Mouse (Mus musculus): Measurements from ENCODE around the gene Ctcf.

Gene Ctcf

DNA sequence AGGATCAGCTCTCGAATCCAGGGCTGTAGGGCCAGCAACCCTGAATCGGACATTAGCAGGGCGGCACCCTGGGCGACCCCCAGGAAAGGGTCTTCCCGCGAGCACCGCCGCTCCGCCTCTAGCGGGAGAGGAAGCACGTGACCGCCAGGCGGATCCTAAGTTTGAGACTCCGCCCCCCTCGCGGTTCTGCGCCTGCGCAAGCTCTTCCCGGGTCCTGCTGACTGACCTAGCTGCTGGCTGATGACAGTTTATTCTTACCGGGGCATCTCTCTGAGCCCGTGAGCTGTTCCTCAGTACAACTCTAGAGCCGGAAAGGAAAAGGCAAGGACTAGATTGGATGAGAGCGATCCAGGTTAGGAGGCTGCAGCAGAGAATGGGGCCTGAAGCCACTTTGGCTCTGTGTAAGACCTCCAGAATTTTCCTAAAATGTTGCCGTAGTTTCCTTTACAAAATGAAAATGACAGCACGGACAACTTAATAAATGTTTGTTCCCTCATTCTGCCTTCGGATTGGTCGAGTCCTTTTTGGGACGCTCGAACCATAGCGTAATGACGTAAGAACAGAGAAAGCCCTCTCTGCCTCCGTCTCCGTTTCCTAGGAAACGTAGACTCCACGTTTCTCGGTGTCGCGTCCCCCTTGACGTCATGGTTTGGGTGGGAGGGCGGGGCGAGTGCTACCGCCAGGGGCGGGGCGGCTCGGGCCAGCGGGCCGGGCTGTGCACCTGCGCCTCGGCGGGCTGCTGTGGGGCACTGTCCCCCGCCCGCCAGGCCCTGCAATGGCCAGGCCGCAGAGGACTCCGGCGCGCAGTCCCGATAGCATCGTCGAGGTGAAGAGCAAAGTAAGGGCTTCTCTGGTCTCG, 64.8 kb downstream of the Ctcf start, which contains the start of the genes Acd and Pard6a:
Gene Acd, minus strand, starts transcription at position 137 of the 859 bp plus-strand sequence.
Gene Pard6a, plus strand, starts transcription at position 183 of the 859 bp plus-strand sequence.
- peak; percentile 91 for DNase-seq (ENCODE audit: low spot score in 2 of 2)

DNA sequence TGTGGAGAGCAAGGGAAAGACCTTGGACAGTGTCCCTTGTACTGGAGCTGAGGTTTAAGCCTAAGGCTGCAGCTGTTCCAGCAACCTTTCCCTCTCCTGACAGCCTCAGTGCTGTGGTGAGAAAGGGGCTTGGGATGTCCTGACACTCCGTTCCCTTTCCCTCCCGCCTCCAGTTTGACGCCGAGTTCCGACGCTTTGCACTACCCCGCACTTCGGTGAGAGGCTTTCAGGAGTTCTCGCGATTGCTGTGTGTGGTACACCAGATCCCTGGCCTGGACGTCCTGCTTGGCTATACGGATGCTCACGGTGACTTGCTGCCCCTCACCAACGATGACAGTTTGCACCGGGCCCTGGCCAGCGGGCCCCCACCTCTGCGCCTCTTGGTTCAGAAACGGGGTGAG, 65.6 kb downstream of the Ctcf start:
- DNase-seq (ENCODE audit: low spot score in 2 of 2): no peak

DNA sequence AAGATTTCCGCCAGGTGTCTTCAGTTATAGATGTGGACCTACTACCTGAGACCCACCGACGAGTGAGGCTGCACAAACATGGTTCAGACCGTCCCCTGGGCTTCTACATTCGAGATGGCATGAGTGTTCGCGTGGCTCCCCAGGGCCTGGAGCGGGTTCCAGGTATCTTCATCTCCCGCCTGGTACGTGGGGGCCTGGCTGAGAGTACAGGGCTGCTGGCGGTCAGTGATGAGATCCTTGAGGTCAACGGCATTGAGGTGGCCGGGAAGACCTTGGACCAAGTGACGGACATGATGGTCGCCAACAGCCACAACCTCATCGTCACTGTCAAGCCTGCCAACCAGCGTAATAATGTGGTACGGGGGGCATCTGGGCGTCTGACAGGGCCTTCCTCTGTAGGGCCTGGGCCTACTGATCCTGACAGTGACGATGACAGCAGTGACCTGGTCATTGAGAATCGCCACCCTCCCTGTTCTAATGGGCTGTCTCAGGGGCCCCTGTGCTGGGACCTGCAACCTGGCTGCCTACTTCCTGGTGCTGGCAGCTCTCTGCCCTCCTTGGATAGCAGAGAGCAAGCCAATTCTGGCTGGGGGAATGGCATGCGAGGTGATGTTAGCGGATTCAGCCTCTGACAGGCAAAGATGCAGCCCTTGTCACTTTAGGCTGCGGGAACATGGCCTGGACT, 66.5 kb downstream of the Ctcf start:
- DNase-seq (ENCODE audit: low spot score in 2 of 2): no peak

DNA sequence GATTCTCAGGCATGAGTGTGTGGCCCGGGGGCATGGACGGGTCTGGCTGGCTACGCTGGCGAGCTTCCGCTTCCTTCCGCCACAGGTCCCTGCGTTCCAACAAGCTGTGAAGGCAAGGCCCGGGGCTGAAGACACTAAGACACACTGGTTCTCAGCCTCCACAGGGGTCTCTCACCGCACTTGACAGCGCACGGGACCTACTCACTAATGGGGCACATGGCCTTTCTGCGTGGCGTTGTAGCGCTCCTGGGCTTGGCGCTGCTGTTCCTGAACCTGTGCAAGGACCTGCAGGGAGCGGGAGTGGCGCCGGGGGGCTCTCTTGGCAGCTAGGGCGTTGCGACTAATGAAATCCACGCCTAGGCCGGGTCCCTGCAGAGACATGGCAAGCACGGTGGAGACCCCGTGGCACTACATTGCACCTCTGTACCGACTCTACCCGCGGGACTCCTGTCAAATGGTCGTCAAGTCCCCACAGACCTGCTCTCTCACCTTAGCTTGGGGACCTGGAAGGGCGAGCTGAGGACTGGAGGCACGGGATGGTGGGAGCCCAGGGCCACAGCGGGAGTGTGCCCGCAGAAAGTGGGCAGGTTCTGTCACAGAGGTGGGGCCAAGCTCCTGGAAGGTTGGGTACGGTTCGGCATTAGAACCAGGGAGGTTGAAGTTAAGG, 67.9 kb downstream of the Ctcf start:
- no peak for DNase-seq (ENCODE audit: low spot score in 2 of 2)

DNA sequence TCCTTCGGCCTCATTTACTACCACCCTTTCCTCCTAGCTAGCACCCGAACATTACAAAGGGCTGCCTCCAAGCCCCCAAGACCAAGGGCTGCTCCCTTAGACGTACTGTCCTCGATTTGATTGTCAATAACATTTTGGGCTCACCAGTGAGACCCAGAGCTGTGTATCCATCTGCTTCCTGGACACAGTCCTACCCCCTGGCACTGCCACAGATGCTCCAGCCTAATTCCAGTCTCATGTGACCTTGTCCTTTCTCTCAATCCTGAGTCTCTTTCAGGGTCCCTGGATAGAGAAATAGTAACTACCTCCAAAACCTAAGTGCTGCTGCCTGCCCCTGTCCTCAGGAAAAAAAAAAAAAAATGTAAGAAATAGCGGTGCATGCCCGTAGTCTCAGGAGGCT, 68.6 kb downstream of the Ctcf start:
- DNase-seq (ENCODE audit: low spot score in 2 of 2): no peak

DNA sequence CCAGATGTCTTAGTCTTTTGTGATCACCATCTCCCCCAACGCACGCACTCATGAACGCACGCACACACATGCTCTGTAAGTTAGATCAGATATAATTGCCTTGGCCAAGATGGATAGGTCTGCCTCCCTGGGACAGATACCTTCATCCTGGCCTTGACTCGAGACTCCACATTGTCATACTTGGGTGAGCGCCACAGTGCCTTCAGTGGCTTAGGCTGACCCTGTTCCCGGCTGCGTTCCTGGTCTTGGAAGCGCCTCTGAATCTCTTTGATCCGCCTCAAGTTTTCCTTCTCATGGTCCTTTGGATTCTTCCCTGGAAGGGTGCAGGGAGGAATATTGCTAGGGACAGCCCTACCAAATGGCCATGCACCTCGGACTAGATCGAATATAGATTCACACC, 70.1 kb downstream of the Ctcf start:
- no peak for DNase-seq (ENCODE audit: low spot score in 2 of 2)

DNA sequence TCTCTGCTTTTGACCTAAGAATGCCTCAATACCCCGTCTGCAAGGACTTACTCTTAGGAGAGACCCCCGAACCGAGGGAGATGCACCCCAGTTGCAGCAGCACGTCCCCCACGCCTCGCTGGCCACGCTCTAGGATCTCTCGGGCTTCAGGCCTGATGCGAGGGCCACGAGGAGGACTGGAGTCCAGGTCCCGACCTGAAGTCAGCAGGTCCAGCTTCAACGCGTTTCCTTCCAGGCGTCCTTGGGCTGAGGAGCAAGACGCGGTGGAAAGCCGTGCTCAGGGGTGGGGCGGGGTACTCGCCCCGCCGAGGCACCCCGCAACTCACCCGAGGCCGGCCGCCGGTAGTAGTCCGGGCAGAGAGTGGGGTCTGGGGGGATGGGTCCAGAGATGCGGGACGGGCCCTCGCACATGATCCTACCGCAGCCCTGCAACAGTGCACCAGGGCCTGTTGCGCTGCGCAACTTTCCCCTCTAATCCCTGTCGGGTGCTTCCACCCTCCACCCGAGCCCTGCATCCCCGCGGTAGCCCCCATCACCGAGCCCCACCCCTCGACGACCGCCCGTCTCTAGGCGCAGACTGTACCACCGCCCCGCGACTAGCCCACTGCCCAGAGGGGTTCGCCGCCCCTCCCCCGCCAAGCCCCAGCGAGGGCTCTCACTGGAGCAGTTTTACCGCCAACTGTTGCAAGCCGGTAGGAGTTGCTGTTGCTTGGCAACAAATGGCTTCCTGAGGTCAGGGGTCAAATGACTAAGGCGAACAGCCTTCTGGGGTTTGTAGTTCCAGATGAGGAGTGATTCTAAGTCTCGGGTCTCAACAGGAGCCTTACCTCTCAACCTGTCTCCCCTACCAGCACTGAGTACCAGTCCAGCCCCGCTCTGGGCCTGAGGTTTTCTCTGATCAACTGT, 71.4 kb downstream of the Ctcf start, which contains the start of the genes 4933405L10Rik and Enkd1:
Gene 4933405L10Rik, plus strand, starts transcription at position 158 of the 906 bp plus-strand sequence.
Gene Enkd1, minus strand, starts transcription at position 713 of the 906 bp plus-strand sequence.
- DNase-seq (ENCODE audit: low spot score in 2 of 2): peak; percentile 54 to 64

DNA sequence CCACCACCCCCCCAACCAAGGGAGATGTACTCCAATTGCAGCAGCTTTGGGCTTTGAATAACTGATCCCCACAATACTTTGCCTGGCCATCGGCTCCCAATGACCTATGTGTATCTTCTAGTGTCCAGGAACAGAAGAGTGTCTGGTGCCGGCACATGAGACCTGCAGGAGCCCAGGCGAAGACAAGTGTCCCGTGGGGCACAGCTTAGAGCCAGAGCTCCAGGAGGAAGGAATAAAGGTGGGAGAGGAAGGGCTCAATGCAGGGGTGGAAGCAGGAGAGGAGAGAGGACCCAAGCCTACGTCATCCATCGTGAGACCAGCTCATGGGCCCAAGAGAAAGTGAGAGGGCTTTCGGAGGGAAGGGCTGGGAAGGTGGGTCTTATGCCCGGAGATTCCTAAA, 72.3 kb downstream of the Ctcf start:
- no peak for DNase-seq (ENCODE audit: low spot score in 2 of 2)

DNA sequence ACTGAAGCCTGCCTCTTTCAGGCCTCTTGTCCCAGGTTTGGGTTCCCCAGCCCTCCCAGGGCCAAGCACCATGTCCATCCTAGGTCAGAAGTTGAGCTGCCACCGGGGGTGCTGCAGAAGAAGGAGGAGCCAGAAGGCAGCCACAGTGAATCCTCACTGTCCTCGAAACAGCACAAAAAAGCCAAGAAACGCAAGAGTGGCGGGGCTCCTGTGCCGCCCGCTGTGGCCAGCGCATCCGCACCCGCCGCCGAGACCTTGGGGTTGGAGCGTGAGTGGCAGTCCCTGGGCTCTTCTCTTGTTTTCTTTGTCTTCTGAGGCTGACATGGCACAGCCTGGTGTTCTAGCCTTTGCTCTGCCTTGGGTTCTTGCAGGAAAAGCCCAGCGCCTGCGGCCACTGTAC, 72.9 kb downstream of the Ctcf start:
- DNase-seq (ENCODE audit: low spot score in 2 of 2): no peak

DNA sequence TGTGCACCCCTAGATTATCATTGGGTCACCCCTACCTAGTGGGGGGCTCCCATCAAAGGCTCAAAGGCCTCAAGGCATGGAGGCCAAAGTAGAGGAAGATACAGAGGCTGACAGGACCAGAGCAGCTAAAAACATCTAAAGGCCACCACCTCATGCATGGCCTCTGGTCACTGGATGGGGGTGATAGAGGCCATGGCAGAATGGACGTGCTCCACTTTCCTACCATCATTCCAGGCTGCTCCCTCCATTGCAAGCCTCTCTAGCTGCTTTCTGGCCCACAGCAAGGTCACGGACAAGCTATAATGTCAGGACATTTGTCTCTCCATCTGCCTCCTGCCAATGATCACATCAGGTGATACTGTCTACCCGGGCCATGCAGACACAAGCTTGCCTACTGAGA, 75.9 kb downstream of the Ctcf start:
- DNase-seq (ENCODE audit: low spot score in 2 of 2): no peak

DNA sequence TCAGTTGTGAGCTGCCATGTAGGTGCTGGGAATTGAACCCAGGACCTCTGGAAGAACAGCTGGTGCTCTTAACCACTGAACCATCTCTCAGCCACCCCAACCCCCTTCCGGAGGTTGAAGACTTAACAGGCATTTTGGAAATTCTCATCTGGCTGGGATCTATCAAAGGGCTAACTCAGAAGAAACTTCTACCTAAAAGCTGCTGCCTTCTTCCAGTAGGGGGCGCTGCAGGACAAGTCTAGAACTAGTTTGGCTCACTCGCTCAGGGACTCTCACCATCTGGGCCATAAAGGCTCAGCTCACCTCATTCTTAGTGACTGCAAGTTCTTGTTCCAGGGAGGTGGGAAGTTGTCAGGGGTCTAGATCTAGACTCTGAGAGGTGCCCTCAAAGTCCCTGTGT, 77.8 kb downstream of the Ctcf start:
- peak; percentile 72 to 76 for DNase-seq (ENCODE audit: low spot score in 2 of 2)

DNA sequence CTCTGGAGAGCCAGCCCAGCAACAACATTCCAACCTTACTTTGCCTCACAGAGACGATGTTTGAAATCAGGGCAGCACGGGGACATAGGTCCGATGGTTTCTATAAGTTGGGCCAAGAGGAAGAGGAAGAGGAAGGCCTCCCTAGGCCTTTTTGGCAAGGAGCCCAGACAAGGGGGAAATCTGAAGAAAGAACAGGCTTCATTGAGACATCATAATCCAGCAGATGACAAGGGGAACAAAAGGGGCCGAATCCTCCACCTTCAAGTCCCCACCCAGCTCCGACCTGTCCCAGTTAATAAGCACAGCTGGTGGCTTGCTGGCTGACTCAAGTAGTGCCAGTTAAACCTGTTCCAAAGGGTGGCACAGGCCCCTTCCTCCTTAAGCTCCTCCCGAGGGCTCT, 78.7 kb downstream of the Ctcf start:
- DNase-seq (ENCODE audit: low spot score in 2 of 2): no peak

DNA sequence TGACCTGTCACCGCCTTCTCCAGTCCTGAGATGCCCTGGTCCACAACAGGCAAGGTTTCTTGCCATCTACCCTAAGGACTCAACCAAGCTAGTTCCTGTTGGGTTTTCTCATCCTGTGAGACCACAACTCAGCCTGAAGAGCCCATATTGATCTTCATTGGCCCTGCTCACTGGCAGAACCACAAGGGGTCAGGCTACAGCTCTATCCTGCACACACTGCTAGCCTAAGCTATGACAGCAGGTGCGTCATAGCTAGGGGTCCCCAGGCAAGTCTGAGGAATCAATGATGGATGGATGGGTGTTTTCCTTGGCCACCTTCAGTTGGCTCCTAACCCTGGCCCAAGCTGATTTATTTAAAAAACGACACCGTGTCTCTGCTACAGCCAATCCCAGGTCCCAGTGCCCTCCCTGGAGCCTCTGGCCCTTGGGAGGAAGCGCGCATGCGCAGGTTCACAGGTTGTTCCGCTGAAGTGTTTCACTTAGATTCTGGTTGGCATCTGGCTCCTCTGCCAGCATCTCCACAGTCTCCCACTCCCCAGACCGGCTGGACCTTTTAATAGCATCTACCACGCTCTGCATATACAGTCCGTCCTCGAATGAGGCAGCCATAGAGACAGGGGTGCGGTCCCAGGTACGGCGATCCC, 80.1 kb downstream of the Ctcf start:
- no peak for DNase-seq (ENCODE audit: low spot score in 2 of 2)

DNA sequence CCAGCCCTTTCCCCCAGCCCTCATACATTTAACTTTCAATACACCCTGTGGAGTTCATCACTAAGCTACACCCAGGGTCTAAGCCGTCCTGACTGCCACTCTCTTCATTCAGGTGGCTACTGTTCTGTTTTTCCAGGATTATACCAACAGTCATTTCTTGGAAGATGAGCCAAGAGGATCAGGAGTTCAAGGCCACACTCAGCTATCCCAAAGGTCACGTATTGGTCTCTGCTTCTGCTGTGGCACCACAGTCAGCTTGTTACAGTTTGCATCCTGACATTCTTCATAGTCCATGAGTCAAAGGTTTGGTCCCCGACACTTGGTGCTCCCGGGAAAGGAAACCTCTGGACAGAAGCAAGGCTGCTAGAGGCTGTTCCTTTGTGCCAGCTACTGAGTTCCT, 83.3 kb downstream of the Ctcf start:
- DNase-seq (ENCODE audit: low spot score in 2 of 2): no peak

DNA sequence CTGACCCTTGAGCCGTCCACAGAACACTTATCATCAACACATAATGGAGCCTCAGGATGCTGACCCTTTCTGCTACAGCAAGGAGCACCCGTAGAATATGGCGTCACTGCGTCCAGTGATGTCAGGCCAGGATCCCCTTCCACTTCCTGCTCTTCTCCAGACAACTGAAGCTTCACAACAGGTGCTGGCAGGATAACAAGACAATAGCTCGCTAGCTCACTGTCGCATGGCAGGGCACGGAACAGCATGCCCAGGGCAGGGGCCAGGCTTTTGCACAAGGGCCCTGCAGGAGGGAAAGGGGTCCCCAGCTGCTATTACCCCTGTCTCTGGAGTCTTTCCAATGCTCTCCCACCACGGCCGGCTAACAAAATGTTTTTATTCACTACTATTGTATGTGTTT, 86.5 kb downstream of the Ctcf start:
- no peak for DNase-seq (ENCODE audit: low spot score in 2 of 2)

DNA sequence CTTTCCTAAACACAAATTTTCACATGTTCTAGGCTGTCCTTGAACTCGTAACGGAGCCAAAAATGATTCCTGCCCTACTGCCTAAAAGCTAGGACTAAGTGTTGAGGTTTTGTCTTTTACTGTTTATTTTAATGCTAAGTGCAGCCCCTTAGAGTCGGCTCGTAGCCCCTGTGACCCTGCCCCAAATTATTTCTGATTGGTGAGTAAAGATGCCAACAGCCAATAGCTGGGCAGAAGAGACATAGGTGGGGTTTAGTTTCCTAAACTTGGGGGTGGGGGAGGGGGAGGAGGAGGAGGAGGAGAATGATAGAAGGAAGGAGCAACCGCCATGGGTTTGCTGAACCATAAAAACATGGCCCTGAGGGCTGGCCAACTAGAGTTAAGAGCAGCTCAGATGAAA, 89.4 kb downstream of the Ctcf start:
- no peak for DNase-seq (ENCODE audit: low spot score in 2 of 2)

DNA sequence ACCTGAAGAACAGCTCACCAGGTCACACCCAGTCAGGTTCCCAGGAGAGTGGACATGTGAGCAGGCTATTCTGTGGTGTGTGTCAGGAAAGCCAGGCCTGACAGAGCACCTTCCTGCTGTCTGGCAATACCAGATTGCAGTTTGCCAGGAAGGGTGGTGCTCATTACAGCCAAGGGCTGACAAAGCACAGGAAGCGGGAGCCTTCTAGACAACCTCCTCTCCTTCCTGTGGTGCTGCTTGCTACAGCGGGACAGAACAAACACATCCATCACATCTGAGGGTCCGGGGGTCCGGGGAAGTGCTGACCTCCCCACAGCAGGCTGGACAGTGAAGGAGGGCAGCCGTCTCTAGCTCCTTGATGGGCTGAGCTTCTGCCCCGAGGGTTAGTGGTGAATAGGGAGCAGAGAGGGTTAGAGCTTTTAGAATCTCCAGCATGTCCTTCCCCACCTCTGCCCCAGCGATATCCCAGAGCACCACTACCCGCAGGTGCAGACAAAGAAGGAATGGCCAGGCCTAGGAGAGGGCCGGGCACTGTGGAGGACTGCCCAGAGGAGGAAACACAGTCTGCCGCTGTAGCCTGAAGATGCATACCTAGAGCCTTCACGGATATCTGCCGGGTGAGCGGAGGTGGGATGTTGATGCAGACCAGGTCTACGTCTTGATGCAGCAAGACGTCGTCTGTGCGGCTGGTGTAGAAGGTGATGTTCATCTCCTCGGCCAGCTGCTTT, 91.2 kb downstream of the Ctcf start:
- no peak for DNase-seq (ENCODE audit: low spot score in 2 of 2)

DNA sequence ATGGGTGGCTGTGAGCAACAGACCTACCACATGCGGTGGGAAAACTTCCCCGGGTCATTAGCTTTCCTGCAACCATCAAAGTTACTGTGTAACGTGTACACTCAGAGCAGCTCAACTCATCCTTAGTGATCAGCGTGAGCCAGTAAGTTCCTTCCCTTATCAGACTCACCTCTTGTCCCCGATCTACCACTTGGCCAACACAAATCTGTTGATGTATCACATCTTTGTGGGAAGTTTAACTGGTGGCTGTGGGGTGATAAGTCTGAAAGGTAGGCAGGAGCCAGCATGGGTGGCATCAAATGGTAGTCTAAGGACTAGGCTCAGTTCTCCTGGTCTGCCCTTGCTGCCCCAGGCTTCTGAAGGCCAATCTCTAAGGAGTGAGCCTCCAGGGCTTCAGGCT, 95.8 kb downstream of the Ctcf start:
- DNase-seq (ENCODE audit: low spot score in 2 of 2): no peak
